Mouse (Mus musculus) MEL (cell line): Measurements from ENCODE around the gene Tbxas1.
A peak's percentile ranks its signal among the peaks of the same experiment; 100 is the strongest.

Source experiments
- CTCF ChIP-seq, 3 experiments: IDR thresholded peaks in 2 of 3; conservative IDR thresholded peaks in 1 of 3; 2 replicates each; pipeline ENCODE4 v1.5.1; 2011 to 2012; ENCODE audit warnings: low read length in 3 of 3, low read depth in 2 of 3, mild to moderate bottlenecking in 2 of 3, improper control_type of control experiment in 1 of 3, inconsistent platforms in 1 of 3, mixed read lengths in 1 of 3, moderate library complexity in 1 of 3; ENCODE audit not compliant: control insufficient read depth in 1 of 3, insufficient read depth in 1 of 3, poor library complexity in 1 of 3, severe bottlenecking in 1 of 3
- E2F4 ChIP-seq: IDR thresholded peaks from 2 replicates; pipeline ENCODE4 v1.6.1; 2011; ENCODE audit warnings: low read depth, low read length, improper control_type of control experiment, borderline replicate concordance
- EP300 ChIP-seq, 2 experiments: IDR thresholded peaks; 2 replicates each; pipeline ENCODE4 v1.6.1; 2011; ENCODE audit warnings: improper control_type of control experiment in 2 of 2, low read length in 2 of 2, low read depth in 1 of 2, mild to moderate bottlenecking in 1 of 2
- GABPA ChIP-seq: IDR thresholded peaks from 2 replicates; pipeline ENCODE4 v1.6.1; 2012; ENCODE audit warnings: low read depth, mild to moderate bottlenecking, inconsistent platforms, low read length, improper control_type of control experiment, moderate library complexity
- JUND ChIP-seq: IDR thresholded peaks from 2 replicates; pipeline ENCODE4 v1.6.1; 2011; ENCODE audit warnings: low read depth, mild to moderate bottlenecking, improper control_type of control experiment, low read length
- MAX ChIP-seq: IDR thresholded peaks from 2 replicates; pipeline ENCODE4 v1.6.1; 2011; ENCODE audit warnings: low read length, improper control_type of control experiment
- POLR2A ChIP-seq, 2 experiments: IDR thresholded peaks; 2 replicates each; pipeline ENCODE4 v1.6.1; 2011 to 2012; ENCODE audit warnings: low read length in 2 of 2, mild to moderate bottlenecking in 2 of 2, control low read depth in 1 of 2, improper control_type of control experiment in 1 of 2, low read depth in 1 of 2, moderate library complexity in 1 of 2; ENCODE audit not compliant: control insufficient read depth in 1 of 2, insufficient read depth in 1 of 2, poor library complexity in 1 of 2
- RCOR1 ChIP-seq: IDR thresholded peaks from 2 replicates; pipeline ENCODE4 v1.6.1; 2012; ENCODE audit warnings: low read depth, mild to moderate bottlenecking, inconsistent platforms, low read length, improper control_type of control experiment
- SIN3A ChIP-seq: IDR thresholded peaks from 2 replicates; pipeline ENCODE4 v1.6.1; 2012; ENCODE audit warnings: low read length, improper control_type of control experiment, inconsistent platforms
- TAL1 ChIP-seq: IDR thresholded peaks from 2 replicates; pipeline ENCODE4 v1.6.1; 2012; ENCODE audit warnings: mild to moderate bottlenecking, inconsistent platforms, low read length, moderate library complexity, mixed read lengths
- TBP ChIP-seq: IDR thresholded peaks from 2 replicates; pipeline ENCODE4 v1.8.0; 2011; ENCODE audit warnings: low read depth, low read length, improper control_type of control experiment
- TCF12 ChIP-seq: IDR thresholded peaks from 2 replicates; pipeline ENCODE4 v1.6.1; 2014; ENCODE audit warnings: low read depth, mild to moderate bottlenecking, inconsistent platforms, low read length, improper control_type of control experiment, moderate library complexity
- USF1 ChIP-seq: IDR thresholded peaks from 2 replicates; pipeline ENCODE4 v1.6.1; 2014; ENCODE audit warnings: low read depth, mild to moderate bottlenecking, inconsistent platforms, low read length, improper control_type of control experiment, moderate library complexity

DNA sequence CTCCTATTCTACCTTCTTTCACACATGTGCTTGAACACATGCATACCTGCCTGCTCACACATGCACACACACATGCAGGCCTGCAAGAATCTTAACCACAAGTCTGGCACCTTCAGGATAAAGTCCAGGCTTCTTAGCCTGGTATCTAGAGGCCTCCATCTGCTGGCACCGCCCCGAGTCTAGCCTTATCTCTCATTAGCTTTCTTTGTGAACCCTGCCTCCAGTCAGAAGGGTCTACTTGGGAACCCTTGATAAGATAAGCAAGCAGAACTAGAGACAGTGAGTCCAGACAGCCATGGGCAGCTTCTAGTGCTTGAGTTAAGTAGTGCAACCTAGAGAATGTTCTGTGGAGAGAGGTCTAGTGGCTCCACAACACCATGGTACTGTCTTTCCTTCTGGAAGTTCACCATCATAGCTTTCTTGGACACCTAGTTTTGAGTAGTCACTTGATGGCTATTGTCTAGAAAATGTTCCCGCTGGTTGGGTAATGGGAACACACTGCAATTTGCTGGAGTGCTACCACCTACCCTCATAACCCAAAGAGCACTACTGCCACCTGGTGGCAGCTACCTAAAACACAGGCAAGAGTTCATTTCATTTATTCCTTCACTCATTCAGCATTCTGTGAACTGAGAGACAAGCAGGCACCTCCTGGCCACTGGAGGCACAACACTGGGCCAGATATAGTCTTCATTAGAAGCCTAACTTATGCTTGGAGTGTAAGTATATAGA, 35.8 kb downstream of the Tbxas1 start:
- TF ChIP-seq TBP = peak; percentile 22; the same call in 1 of the 2 replicates
- no peak for TF ChIP-seq POLR2A (IDR thresholded peaks at IDR 0.05; ENCODE audit: control insufficient read depth in 1 of 2, insufficient read depth in 1 of 2, low read depth in 1 of 2, low read length in 2 of 2, poor library complexity in 1 of 2)
- TF ChIP-seq CTCF (IDR thresholded peaks at IDR 0.05 in 2 of 3, conservative IDR thresholded peaks at IDR 0.05 in 1 of 3; ENCODE audit: control insufficient read depth in 1 of 3, insufficient read depth in 1 of 3, low read depth in 2 of 3, low read length in 3 of 3, poor library complexity in 1 of 3, severe bottlenecking in 1 of 3) = peak; percentile 72 to 96 (median 94)
- peak; percentile 87 for TF ChIP-seq MAX
- TF ChIP-seq GABPA = no peak
- TF ChIP-seq USF1 = no peak
- peak; percentile 93 for TF ChIP-seq SIN3A
- peak; percentile 96 for TF ChIP-seq RCOR1
- TF ChIP-seq E2F4 = no peak
- peak; percentile 100 for TF ChIP-seq EP300 (IDR thresholded peaks at IDR 0.05; ENCODE audit: low read depth in 1 of 2, low read length in 2 of 2)
- TF ChIP-seq TCF12 = peak; percentile 100
- TF ChIP-seq TAL1 = peak; percentile 98
- peak; percentile 69; the same call in 1 of the 2 replicates for TF ChIP-seq JUND
